Mouse (Mus musculus) adrenal gland (tissue): ENCODE measurements around the gene M6pr.

Source experiments
- intact Hi-C: fragments of 180-260 bp; cut with DNase I; formaldehyde crosslinking; loops from one replicate; pipeline ENCODE4 v1.15.1; 2025
- long read RNA-seq, 2 experiments: library from polyadenylated mRNA; unstranded; transcript quantifications; one replicate each; pipeline ENCODE4 v2.0.0; 2020; ENCODE audit warnings: borderline replicate concordance in 1 of 2; ENCODE audit not compliant: insufficient replicate concordance in 1 of 2

Gene M6pr
- long read RNA-seq, experiment 1, transcript M6pr-201 (7 exons, 2,515 nt) = major isoform, 189 of 205 reads
- long read RNA-seq, experiment 1, partial matches to known transcripts = 15 of 205 reads
- long read RNA-seq, experiment 1, other reads (novel, unspliced or antisense) = 1 of 205 reads
- long read RNA-seq, experiment 2, transcript M6pr-201 (7 exons, 2,515 nt) = major isoform, 204 of 220 reads
- long read RNA-seq, experiment 2, partial matches to known transcripts = 15 of 220 reads
- long read RNA-seq, experiment 2, other reads (novel, unspliced or antisense) = 1 of 220 reads

DNA sequence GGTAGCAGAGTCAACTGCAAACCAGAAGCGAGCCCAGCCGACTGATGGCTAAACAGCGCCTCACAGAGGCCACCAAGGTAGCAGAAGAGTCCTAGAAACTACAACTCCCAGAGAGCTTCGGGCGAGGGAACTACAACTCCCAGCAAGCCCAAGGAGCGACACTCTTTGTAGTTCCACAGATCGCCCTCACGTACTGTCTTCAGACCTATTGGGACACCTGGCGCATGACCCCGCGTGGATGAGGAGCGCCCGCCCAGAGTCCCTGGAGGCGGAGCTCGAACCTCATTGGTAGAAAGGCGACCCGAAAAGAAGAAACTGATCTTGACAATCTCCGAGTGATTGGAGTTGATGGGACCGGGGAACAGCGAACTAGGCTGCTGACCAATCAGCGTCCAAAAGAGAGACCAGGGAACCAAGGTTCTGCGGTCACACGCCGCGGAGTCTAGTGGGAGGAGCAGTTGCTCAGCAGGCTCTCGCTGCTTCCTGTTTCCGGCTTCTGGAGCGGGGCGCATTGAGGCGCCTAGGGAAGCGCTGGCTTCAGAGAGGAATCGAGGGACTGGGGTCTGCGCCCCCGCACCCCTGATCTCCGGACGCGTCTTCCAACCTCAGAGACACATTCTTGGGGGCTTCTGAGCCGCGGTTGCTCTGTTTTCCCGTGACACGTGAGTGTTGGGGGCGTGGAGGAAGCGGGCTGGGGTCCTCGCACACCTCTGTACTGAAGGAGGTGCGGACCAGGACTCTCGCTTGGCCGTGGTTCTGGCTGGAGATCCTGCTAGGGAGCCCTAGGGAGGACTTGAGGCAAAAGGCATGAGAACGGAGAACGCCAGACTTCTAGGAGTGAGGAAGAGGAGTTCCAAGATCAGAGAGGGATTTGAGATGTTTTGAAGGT, at the start of gene M6pr:
TSS of gene M6pr (plus strand) at position 216 of the 889 bp plus-strand sequence.
- intact Hi-C loops = no loop called here

DNA sequence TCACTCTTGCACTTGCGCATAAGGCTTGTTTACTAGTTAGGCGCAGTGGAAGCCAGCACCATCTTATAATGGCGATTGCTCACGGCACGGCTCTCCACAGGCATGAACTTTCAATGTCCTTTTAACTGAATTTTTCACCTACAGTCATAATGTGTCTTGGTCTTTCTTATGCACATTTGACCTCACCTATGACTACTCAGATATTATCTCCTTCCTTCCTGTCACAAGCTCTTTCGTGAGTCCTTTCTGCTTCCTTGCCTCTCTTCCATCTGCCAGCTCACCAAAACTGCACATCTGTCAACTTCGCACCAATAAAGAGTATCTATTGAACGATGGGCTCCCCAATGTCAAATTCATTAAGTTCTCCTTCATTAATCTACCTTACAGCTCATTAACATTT, 46.0 kb upstream of the M6pr start:
- intact Hi-C loops = no loop called here

DNA sequence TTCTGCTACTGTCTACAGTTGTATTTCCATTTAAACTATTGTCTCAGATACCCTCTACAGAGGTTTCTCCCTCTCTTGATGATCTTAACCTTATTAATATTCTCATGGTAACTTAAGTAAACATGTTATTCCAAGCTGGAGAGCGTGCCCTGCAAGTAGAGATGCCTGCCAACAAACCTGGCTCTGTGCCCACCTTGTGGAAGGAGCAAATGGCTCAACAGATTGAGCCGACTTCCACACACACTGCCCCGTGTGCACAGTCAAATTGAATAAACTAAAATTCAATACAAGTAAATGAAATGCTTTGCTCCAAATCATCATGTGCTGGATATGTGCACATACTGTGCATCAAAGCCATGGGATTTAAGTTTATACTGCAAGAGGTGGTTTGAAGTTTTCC, 40.0 kb upstream of the M6pr start:
- intact Hi-C loops = no loop called here

DNA sequence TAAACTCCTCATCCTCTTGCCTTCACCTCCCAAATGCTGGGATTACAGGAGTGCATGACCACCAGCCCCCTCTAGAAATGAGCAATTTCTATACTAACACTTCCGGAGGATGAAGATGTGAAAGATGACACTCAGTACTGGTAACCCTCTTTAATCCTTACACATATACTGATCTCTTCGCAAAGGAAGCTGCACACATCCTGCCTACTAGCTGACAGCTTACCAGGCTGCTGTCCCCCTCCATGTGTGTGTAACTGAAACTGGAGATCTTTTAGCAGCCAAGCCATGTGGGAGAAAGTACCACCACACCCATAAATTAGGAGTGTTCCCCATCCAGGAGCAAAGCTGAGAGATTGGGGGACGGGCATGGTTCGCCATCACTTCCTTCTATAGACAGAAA, 39.4 kb upstream of the M6pr start:
- intact Hi-C loops = no loop called here

DNA sequence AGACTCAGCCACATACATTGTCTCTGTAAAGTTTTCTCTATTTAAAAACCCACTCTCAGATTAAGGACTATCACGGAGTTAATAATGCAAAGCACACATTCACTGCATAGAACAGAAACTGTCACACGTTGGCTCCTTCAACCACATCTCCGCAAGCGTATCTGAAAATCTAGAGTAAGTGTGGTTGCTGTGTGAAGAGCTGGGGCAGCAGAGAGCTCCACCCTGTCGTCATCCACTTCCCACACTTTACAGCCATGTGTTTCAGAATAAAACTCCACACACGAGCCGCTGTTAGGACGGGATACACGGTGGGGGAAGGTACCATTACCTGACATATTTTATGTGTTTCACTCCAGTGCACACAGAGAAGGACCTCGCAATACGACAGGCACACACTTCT, 38.4 kb upstream of the M6pr start:
- intact Hi-C loops = no loop called here

DNA sequence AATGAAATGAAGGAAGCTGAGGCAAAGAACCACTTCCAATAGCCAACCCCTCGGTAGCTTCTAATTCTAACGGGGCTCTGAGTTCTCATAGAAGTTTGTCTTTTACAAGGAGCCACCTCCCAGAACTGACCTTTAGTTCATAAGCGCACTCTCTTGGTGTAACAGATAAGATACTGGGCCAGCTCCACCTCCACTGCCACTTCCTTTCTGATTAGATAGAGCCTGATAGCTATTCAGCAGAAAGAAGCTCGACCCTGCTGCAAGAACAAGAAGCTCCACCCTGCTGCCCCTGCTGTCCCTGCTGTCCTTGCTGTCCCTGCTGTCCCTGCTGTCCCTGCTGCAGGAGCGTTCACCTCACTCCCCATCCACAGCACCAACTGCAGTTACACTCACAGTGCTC, 34.0 kb upstream of the M6pr start:
- intact Hi-C loops = no loop called here

DNA sequence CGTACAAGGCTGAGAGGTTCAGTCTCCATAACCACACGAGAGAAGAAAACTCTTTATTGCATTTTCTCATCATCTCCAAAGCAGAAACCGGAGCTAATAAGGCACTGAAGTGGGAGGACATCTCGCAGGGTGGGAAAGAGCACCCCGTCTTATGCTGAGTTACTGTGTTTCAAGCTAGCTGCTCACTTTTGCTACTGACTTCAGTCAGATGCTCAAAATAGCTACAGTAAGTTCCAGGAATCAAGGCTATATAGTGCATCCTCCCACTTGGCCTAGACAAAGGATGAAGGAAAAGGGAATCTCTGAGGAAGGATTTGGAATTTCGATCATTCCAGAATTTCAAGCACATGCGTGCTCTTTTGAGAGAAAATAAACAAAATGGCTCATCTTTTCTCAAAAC, 32.0 kb upstream of the M6pr start:
- intact Hi-C loops = no loop called here

DNA sequence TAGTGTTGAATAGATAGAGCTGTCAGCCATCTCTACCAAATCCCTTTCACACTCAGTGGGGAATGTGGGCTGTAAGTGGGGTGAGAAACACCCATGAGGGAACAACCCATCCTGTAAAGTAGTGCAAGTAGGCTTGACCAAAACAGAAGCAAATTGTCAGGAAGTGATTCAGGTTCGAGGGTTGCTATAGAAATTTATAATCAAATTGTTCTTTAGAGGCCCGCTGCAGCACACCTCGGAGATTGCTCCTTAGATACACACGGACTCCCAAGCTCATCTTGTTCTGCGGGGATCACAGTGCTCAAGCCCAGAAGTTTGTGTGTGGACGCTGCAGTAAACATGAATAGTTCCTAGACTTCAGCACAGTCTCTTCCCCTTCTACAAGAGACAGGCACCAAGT, 25.7 kb upstream of the M6pr start, which contains the start of gene Klrg1:
TSS of gene Klrg1 (minus strand) at position 101 of the 400 bp plus-strand sequence.
- intact Hi-C loops = no loop called here

DNA sequence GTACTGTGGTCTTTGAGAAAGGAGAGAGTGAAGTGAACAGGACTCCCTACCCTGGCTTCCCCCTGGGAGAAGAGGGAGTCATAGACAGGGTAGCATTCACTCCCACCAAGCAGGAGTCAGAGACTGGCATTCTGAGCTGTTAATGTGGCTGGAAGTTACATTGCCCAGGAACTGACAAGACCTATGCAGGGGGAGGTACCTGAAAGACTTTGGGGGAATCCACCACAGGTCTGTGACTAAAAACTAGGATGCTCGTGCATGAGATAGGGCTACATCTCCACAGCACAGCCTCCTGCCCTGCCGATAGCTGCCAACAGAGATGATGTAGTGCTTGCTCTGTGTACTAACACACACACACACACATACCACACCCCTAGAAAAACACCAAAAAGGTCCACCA, 25.1 kb upstream of the M6pr start:
- intact Hi-C loops = no loop called here

DNA sequence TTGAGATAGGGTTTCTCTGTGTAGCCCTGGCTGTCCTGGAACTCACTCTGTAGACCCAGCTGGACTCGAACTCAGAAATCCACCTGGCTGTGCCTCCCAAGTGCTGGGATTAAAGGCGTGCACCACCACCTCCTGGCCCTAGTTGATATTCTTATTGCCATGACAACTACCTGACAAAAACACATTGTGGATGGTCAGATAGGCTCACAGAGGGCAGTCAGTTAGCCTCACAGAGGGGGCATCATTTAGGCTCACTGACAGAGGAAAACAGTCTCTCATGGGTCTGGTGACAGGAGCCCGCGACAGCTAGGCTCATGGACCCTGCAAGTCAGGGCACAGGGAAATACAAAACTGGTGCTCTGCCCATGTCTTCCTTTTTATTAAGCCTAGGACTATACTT, 24.2 kb upstream of the M6pr start:
- intact Hi-C loops = no loop called here

DNA sequence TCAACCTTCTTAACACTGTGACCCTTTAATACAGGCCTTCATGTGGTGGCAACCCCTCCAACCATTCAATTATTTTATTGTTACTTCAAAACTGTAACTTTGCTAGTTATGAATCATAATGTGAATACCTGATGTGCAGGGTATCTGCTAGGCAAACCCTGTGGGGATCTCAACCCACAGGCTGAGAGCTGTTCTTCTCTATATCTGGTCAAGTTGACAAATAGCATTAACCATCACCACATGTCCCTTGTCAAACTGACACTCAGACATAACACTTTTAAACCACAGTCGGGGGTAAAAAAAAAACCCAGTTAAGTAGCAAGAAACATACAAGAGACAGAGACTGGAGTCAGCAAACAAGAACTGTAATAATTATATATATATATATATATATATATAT, 23.7 kb upstream of the M6pr start:
- intact Hi-C loops = no loop called here

DNA sequence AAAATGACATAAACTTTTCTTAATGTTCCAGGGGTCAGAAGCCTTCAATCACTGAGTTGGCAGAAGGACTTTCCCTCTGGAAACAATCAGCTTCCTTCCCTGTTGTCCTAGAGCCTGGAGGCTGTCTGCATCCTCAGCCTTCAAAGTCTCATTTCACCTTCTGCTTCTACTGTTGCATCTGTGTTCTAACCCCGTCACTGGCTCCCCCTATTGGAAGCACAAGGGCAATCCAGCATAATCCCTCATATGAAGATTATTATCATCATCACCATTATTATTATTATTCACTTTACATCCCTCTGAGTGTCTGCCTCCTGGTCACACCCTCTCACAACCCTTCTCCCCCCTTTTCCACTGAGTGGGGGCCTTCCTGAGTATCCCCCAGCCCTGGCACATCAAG, 20.3 kb upstream of the M6pr start:
- intact Hi-C loops = no loop called here

DNA sequence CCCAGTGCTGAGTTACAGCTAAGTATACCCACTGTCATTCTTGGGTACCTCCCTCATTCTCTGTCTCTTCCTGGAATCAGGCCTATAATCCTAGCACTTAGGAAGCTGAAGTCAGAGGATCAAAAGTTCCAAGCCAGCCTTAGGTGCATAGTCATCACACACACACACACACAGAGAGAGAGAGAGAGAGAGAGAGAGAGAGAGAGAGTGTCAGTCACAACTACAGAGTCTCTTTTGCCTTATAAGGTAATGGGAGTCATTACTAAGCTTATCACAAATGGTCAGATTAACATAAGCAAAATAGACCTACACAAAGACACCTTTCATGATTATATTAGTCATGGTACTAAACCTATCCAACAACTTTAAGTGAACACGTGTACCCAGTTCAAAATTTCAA, 19.2 kb upstream of the M6pr start:
- intact Hi-C loops = no loop called here

DNA sequence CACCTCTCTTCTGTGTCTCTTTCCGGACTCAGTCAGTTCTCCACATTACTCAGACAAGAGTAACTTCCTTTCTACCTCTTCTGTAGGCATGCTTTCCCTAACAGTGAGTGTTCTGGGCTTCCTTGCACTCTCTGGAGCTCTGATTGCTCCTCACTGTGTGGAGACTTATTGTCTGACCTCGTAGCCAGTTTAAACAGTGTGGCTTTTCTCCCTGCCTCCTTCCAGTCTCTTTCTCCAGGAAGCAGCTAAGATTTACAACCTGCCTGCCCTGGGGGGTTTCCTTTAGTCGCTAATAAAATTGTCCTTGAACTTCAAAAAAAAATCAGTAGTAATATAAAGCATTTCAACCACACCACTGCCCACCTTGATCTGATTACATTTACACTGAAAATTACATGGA, 18.3 kb upstream of the M6pr start:
- intact Hi-C loops = no loop called here

DNA sequence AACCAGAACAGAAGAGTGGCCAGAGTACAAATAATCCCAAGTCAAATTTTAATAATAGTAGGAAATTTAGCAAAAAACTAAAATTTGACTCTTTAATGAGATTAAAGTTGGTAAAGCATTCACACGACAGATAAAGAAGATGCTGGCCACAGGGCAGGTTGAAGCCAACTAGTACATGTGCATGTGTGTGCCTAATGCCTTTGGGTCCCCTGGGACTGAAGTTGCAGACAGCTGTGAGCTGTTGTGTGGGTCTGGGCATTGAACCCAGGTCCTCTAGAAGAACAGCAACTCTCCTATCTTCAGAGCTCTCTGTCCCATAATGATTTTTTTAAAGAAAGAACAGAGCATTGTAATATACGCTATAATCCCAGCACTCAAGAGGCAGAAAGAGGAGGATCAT, 17.3 kb upstream of the M6pr start:
- intact Hi-C loops = no loop called here

DNA sequence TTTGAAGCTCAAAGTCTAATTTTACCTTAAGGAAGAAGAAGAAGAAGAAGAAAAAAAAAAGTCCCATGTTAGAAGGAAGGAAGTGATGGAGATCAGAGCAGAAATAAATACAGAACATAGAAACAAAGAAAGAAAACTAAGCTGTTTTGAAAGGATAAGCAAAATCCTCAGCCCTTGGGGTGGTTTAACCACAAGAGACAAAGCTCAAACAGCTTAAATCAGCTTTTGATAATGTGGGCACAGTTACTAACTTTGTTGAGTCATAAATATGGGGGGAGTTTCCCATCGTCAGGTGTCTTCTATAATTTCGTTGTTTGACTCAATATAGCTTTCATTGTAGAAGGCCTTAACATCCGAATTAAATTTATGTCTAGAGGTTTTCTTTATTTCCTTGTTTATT, 16.8 kb upstream of the M6pr start:
- intact Hi-C loops = no loop called here

DNA sequence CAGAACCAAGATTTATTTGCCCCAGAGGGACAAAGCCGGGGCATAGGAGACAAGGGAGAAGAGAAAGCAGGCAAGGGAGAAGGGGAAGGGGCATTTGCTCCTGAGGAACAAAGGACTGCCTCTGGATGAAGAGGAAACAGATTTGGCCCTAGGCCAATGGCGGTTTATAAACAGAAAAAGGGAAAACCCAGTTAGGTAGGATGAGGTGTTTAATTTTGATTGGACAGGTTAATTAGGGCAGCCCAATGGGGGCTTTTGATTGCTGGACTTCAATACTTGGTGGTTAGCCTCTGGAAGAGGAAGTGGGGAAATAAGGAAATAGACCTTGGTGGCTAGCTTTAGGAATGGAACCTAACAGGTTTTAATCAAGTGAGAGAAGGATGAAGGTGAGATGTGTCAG, 16.3 kb upstream of the M6pr start:
- intact Hi-C loops = no loop called here

DNA sequence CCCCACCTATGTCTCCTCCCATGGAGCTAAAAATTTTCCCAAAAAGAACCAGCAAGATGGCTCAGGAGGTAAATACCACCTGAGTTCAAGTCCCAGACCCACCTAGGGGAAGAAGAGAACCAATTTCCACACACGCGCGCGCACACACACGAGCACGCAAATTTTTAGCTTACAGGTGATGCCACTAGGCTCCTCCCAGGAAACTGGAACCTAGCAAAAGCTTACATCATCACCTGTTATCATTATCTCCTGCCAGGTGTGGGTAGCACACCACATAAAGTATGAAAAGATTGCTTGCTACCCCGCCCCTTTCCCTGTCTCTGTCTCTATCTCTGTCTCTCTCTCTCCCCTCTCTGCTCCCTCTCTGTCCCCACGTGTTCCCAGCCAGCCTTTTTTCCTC, 15.4 kb upstream of the M6pr start:
- intact Hi-C loops = no loop called here

DNA sequence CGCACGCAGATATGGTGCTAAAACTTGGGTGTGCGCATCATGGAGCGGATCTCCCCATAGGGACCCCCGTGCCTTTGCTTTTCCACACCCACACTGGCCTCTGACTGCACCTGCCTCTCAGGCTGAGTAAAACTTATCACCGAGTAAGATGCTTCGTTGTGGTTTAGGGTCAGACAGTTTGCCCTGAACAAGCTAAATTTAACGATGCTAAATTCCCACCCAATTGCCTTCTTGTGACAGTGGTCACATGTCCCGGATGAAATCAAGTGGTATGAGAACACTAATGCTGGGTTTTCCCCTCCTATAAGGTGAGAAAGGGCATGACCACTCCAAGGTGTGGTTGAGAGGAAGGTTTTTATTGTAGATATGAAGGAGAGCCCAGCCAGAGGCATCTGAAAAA, 14.7 kb upstream of the M6pr start:
- intact Hi-C loops = no loop called here

DNA sequence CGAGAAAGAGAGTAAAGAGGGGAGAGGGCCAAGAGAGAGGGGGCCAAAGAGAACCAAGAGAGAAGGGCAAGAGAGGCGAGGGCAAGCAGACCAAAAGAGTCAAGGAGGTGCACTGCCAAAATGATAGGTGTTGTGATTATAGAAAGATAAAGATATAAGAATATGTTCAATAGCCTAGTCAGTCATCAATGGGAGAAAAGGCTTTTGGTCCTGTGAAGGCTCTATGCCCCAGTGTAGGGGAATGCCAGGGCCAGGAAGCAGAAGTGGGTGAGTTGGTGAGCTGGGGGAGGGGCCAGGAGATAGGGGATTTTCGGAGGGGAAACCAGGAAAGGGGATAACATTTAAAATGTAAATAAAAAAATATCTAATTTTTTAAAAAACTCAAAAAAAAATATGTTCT, 14.2 kb upstream of the M6pr start:
- intact Hi-C loops = no loop called here

DNA sequence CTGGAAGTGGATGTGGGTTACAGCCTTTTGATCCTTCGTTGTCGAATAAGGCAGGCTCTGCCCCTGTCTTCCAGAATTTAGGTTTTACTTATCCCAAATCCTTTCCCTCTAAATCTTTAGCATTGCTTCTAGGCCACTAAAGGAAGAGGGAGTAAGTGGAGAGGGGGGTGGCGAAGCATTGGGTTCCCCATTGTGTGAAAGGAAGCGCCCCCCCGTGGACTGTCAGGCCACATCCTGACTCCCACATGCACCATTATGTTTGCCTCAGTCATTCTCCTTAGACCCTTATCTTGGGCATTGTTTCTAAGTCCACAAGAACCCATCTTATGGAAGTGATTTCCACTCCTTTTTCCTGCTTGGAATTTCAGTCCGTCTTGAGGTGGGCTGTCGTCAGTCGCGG, 13.3 kb upstream of the M6pr start:
- intact Hi-C loops = no loop called here

DNA sequence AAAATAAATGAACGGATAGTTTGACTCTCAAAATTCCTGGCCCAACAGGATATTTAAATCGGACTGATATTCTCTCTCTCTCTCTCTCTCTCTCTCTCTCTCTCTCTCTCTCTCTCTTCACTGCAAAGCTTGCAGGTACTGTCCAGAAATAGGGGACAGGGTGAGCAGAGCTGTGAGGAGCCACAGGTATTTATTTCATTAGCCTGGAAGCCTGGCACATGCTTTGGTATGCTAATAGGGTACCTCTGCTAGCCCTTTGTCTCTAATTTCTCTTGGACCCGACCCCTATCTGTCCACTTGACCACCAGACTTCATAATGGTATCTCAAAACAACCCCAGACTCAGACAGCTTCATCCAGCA, 11.6 kb upstream of the M6pr start:
- intact Hi-C loops = no loop called here
